Mouse (Mus musculus) liver, adult 2 months (tissue): ENCODE measurements around the gene Lrrc15. TPM values are rescaled to one million over a fixed set of nuclear protein-coding genes. Genes with fewer than 3 reads are reported as not detected.
A peak's percentile ranks its signal among the peaks of the same experiment; 100 is the strongest.

Experiments
- DNase-seq: peaks from one replicate; pipeline ENCODE4 v3.0.0-alpha.2; 2011; ENCODE audit warnings: low read depth, low spot score; ENCODE audit errors: extremely low read depth
- H3K27ac ChIP-seq: fragments of 200-500 bp; replicated peaks from 2 replicates; pipeline ENCODE4 v1.5.1; 2012; ENCODE audit warnings: low read depth, mild to moderate bottlenecking, control low read depth, inconsistent platforms, low read length; ENCODE audit not compliant: insufficient read depth
- H3K27me3 ChIP-seq: fragments of 200-500 bp; 2 replicates; pipeline ENCODE4 v1.6.1; 2012; ENCODE audit warnings: mild to moderate bottlenecking, moderate library complexity, low read length, inconsistent platforms; ENCODE audit not compliant: control insufficient read depth, insufficient read depth
- H3K36me3 ChIP-seq: fragments of 200-500 bp; 2 replicates; pipeline ENCODE4 v1.6.1; 2012; ENCODE audit warnings: low read length, inconsistent platforms; ENCODE audit not compliant: control insufficient read depth, insufficient read depth
- H3K4me1 ChIP-seq: fragments of 200-500 bp; 2 replicates; pipeline ENCODE4 v1.6.1; 2011; ENCODE audit warnings: low read length; ENCODE audit not compliant: control insufficient read depth, insufficient read depth
- H3K4me3 ChIP-seq: fragments of 200-500 bp; 2 replicates; pipeline ENCODE4 v1.5.1; 2011; ENCODE audit warnings: low read depth, mild to moderate bottlenecking, control low read depth, low read length, moderate library complexity; ENCODE audit not compliant: insufficient read depth
- H3K79me2 ChIP-seq: fragments of 200-500 bp; 2 replicates; pipeline ENCODE4 v1.6.1; 2012; ENCODE audit warnings: inconsistent platforms, mild to moderate bottlenecking, low read length, moderate library complexity; ENCODE audit not compliant: control insufficient read depth, insufficient read depth
- H3K9ac ChIP-seq: fragments of 200-500 bp; 2 replicates; pipeline ENCODE4 v1.6.1; 2012; ENCODE audit warnings: low read depth, mild to moderate bottlenecking, control low read depth, inconsistent platforms, low read length
- CTCF ChIP-seq: fragments of 200-500 bp; IDR thresholded peaks from 2 replicates; pipeline ENCODE4 v1.5.1; 2011; ENCODE audit warnings: low read depth, low read length, control low read depth
- POLR2A ChIP-seq: fragments of 200-500 bp; IDR thresholded peaks from 2 replicates; pipeline ENCODE4 v1.6.1; 2011; ENCODE audit warnings: low read length, control low read depth; ENCODE audit not compliant: insufficient read depth; ENCODE audit errors: extremely low read depth
- WGBS: fragments of 180-500 bp; shearing (Covaris S2); methylation state at CpG from one replicate; pipeline ENCODE4 v1.1.7; 2018; 5-methylcytosine and 5-hydroxymethylcytosine counted together
- polyA plus RNA-seq: library from polyadenylated mRNA; depleted of rRNA; stranded (reverse); fragments of >200 nt; gene quantifications from 2 replicates; pipeline ENCODE4 v1.2.3, GENCODE M21; 2012; rRNA removed
- total RNA-seq: library from RNA; depleted of rRNA; stranded (reverse); fragments of >200 nt; gene quantifications from 2 replicates; pipeline ENCODE4 v1.2.3, GENCODE M21; 2014; rRNA removed

The Lrrc15 gene
- total RNA-seq (0.07 TPM in 1 of 2 replicates, not detected in the other), polyA plus RNA-seq (0.02 TPM in 1 of 2 replicates, not detected in the other)

- Histone ChIP-seq H3K27me3 (peaks cover 7% of the 10 kb centered on the region), H3K4me1 (peaks cover 3% of the 10 kb centered on the region), H3K4me3 (peak within 1 kb of the TSS; percentile 11; the same call in 1 of the 2 replicates), H3K9ac (peak within 1 kb of the TSS; percentile 66; the same call in 1 of the 2 replicates), H3K79me2 (no peaks in the 10 kb centered on the region), H3K36me3 (no peaks in the 10 kb centered on the region), H3K27ac (no peak within 1 kb of the TSS)
- TF ChIP-seq CTCF (0 out of 2 replicates have a peak, but pooled peaks have one; percentile 15), POLR2A (no peak)
- DNase-seq, result no peak
- 12% methylated on average over 34 of the region's 34 CpGs for WGBS
Observed at GRCm38 (mm10) chr16:30282844-30283495, at the start of gene Lrrc15. Gene Lrrc15, minus strand, starts transcription at chr16:30283256.

GRCm38 (mm10) chr16:30314236-30314635 lies 31.2 kb upstream of the Lrrc15 start:
- Histone ChIP-seq H3K36me3 (peaks cover 29% of the 10 kb centered on the region), H3K27me3 (no peaks in the 10 kb centered on the region), H3K4me1 (peaks cover 11% of the 10 kb centered on the region), H3K27ac (no peak overlapping the region), H3K9ac (no peak overlapping the region), H3K4me3 (no peak overlapping the region), H3K79me2 (no peaks in the 10 kb centered on the region)
- TF ChIP-seq POLR2A (no peak), CTCF (peak; percentile 50)
- DNase-seq, result peak; percentile 45

- no peak for DNase-seq
- H3K79me2 ChIP-seq, result no peaks in the 10 kb centered on the region
- TF ChIP-seq POLR2A (no peak), CTCF (no peak)
- peaks cover 17% of the 10 kb centered on the region for H3K4me1 ChIP-seq
- no peaks in the 10 kb centered on the region for H3K27me3 ChIP-seq
- no peak within 1 kb of the TSS for H3K27ac ChIP-seq
- no peak within 1 kb of the TSS for H3K4me3 ChIP-seq
- H3K9ac ChIP-seq, result no peak within 1 kb of the TSS
- peaks cover 9% of the 10 kb centered on the region for H3K36me3 ChIP-seq
Observed at GRCm38 (mm10) chr16:30310647-30311046, 27.6 kb upstream of the Lrrc15 start, which contains the start of gene Gp5. Gene Gp5, minus strand, starts transcription at chr16:30310779.

DNA sequence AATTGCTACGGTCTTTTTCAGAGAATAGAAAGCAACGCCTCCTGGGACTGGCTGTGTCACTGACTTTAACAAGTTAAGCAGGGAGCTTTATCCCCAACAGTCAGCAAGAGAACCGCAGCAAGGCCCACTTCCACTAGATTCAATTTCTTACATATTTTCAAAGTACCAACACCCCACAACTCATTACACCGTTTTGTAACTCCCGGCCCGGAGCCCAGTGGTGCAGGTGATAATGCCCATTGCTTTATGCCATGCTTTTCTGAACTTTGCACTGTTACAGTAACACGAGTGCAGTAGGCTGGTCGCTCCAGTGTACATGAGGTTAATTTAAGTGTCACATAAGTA lies 27.1 kb upstream of the Lrrc15 start:
- 28% methylated on average over 8 of the region's 8 CpGs for WGBS
- H3K27me3 ChIP-seq, result no peaks in the 10 kb centered on the region
- no peak overlapping the region for H3K4me3 ChIP-seq
- DNase-seq, result peak; percentile 81
- no peak overlapping the region for H3K9ac ChIP-seq
- peaks cover 17% of the 10 kb centered on the region for H3K4me1 ChIP-seq
- no peak overlapping the region for H3K27ac ChIP-seq
- H3K79me2 ChIP-seq, result no peaks in the 10 kb centered on the region
- peaks cover 6% of the 10 kb centered on the region; the same call in 1 of the 2 replicates for H3K36me3 ChIP-seq
- TF ChIP-seq CTCF (no peak), POLR2A (no peak)

DNA sequence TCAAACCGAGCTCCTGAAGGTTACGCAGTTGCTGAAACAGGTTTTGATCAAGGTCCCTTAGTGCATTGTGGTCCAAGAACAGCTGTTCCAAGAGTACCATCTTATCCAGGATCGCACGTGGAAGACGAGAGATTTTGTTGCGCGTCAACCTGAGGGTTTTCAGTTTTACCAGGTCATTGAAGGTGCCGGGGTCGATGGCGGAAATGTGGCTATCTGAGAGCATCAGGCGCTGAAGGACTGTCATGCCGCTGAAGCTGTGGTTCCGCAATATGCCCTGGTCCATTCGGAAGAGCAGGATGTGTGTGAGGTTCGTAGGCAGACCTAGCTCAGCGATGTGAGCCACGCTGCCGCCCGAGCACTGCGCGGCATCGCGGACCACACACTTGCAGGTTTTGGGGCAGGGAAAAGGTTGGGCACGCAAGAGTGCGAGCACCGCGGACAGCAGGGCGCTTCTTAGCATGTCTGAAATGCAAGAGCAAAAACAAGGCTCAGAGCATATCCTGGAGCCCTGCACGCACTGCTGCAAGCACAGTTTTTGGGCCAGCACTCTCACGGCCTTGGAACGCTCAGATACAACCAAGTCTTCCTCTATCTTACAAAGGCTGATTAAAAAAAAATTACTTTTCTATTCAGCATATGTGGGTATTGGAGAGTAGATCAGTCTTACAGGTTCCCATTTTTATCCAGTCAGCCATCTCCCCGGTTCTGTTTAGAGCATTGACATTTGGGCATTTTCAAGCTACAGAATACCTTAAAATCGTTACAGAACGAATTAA lies 26.5 kb upstream of the Lrrc15 start:
- H3K79me2 ChIP-seq, result no peaks in the 10 kb centered on the region
- TF ChIP-seq POLR2A (no peak), CTCF (no peak)
- no peaks in the 10 kb centered on the region for H3K27me3 ChIP-seq
- WGBS, result 9% methylated on average over 34 of the region's 34 CpGs
- peak; percentile 46 for DNase-seq
- peaks cover 3% of the 10 kb centered on the region; the same call in 1 of the 2 replicates for H3K36me3 ChIP-seq
- H3K27ac ChIP-seq, result no peak overlapping the region
- H3K4me1 ChIP-seq, result peaks cover 17% of the 10 kb centered on the region
- no peak overlapping the region for H3K4me3 ChIP-seq
- H3K9ac ChIP-seq, result no peak overlapping the region
